Mouse (Mus musculus): ENCODE data around the gene Cfap58.

Gene Cfap58

DNA sequence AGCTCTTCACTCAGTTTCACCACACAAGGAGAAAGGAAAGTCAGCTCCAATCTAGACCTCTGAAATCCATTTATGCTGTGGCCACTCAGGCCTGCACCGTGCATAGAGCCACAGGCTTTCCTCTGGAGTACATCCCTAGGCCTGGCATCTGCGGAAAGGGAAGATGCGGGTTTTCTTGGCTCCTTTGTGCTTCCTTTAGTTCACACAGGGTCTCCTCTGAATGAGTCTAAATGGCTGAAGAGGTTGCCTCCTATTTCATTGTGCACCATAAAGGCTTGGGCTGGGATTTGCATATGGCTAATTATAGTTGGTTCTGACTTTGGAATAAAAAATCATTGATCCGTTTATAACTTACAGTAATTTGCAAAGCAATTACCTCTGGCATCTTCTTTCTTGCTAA is 144.0 kb downstream of the Cfap58 start:
- no peak for DNase-seq (ENCODE audit: low spot score in 2 of 2)

Measured in spleen, postnatal 10 days (tissue).